ENCODE assay signal across 16 mouse cellular contexts in the genomic region with DNA sequence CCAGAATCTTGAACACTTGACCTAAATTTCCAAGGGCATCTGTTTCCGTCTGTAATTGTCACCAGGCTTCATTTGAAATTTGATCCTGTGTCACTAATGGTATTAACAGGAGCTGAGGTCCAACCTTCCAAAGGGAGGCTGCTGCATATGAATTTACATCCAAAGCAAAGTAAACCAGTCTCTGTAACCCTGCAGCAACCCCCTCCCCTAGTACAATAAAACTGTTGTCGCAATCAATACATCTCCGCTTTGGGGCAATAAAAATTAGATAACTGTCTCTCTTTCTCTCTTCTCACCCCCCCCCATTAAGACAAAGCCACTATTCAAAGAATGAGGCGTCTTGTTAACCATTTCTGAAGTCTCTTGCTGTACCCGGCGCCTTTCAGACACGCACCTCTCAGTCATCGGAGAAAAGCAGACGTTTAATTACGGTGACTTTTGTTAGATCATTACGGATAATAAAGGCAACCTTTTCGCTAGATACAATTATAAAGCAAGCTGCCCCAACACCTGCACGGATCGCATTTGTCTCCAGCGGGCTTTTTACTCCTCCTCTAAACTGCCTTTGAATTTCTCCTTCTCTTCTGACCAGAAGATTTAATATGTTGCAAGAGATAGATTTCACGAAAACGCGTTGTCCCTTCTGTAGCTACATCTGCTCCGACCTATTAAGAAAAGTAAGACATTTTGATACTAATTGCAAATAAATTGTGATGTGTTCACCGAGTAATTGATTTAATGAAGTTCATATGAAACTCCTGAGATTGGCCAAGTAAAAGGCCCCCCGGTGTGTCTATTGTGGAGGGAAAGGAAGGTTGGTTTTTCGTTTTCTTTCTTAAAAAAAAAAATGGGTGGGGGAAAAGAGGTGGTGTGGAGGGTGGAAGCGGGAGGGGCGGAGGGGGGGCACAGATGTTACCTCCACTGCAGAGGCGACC.
DNase-seq lines count a peak whose midpoint lies in the region; ATAC-seq and TF ChIP-seq lines count a peak whose summit lies in the region.
"Had no signal": no experiment of that assay in that cellular context is flagged by ENCODE, and none has a peak within 500 bp of the region (broad histone marks: within the 10 kb centered on the region; RNA-seq: fewer than 3 reads in every experiment).

No protein-coding gene starts in this region.

- 0 out of 2 replicates have a peak, but pooled peaks cover 2% of the 10 kb centered on the region for H3K4me1 ChIP-seq in forebrain, embryonic 13.5 days
- peaks cover 5% of the 10 kb centered on the region; the same call in 1 of the 2 replicates for H3K4me1 ChIP-seq in forebrain, embryonic 16.5 days (replicated peaks; ENCODE audit: control insufficient read depth, insufficient read depth, low read length)
- H3K4me1 ChIP-seq in midbrain, embryonic 13.5 days (replicated peaks), result peaks cover 3% of the 10 kb centered on the region; the same call in 1 of the 2 replicates
- H3K4me1 ChIP-seq: heart, embryonic 12.5 days had no signal

- no peak for TF ChIP-seq CTCF in brain, embryonic 14.5 days (IDR thresholded peaks at IDR 0.05; ENCODE audit: borderline replicate concordance, extremely low read depth, insufficient read depth, insufficient read length)

- no peak overlapping the region for H3K9ac ChIP-seq in forebrain, embryonic 13.5 days
- H3K9ac ChIP-seq in forebrain, embryonic 16.5 days (replicated peaks; ENCODE audit: low read depth, low read length), result no peak overlapping the region
- H3K9ac ChIP-seq in midbrain, embryonic 13.5 days (replicated peaks), result no peak overlapping the region
- H3K9ac ChIP-seq: heart, embryonic 12.5 days; liver, postnatal 0 days had no signal

- no peak for ATAC-seq in forebrain, embryonic 13.5 days
- no peak for ATAC-seq in forebrain, embryonic 16.5 days
- ATAC-seq in midbrain, embryonic 13.5 days, result no peak
- ATAC-seq: liver, postnatal 0 days had no signal

- DNase-seq in brain, embryonic 14.5 days (ENCODE audit: low read depth), result peak; percentile 44
- peak; percentile 29 for DNase-seq in forelimb bud, embryonic 11.5 days (ENCODE audit: low read depth, low spot score)
- no peak for DNase-seq in gastrocnemius, postnatal 14 days
- no peak for DNase-seq in left cerebral cortex, adult 11 months (ENCODE audit: low spot score)
- DNase-seq in kidney, postnatal 4 days, result no peak
- DNase-seq: cerebellum, adult 11-12 months; cerebellum, postnatal 36 days; heart, postnatal 4 days; kidney, adult 2 months; layer of hippocampus, postnatal 36 days; liver, postnatal 0 days had no signal

- no peaks in the 10 kb centered on the region for H3K9me3 ChIP-seq in forebrain, embryonic 13.5 days (replicated peaks)
- no peaks in the 10 kb centered on the region for H3K9me3 ChIP-seq in forebrain, embryonic 16.5 days (ENCODE audit: control insufficient read depth, low read length)
- H3K9me3 ChIP-seq in midbrain, embryonic 13.5 days, result no peaks in the 10 kb centered on the region
- H3K9me3 ChIP-seq: heart, embryonic 12.5 days had no signal

- intact Hi-C loops in gastrocnemius, postnatal 14 days (cut with DNase I; ENCODE audit: low total_unique reads), result no loop called here

- peak overlapping the region; percentile 20; the same call in 1 of the 2 replicates for H3K4me2 ChIP-seq in forebrain, embryonic 13.5 days
- H3K4me2 ChIP-seq in forebrain, embryonic 16.5 days (ENCODE audit: low read length), result no peak overlapping the region
- H3K4me2 ChIP-seq in midbrain, embryonic 13.5 days (replicated peaks), result peak overlapping the region; percentile 32
- H3K4me2 ChIP-seq: heart, embryonic 12.5 days had no signal

- H3K27me3 ChIP-seq in forebrain, embryonic 13.5 days, result peaks cover 16% of the 10 kb centered on the region; the same call in 1 of the 2 replicates
- peaks cover 5% of the 10 kb centered on the region; the same call in 1 of the 2 replicates for H3K27me3 ChIP-seq in forebrain, embryonic 16.5 days (replicated peaks; ENCODE audit: control insufficient read depth, insufficient read depth, low read length)
- H3K27me3 ChIP-seq in midbrain, embryonic 13.5 days, result peaks cover 9% of the 10 kb centered on the region; the same call in 1 of the 2 replicates

- 22% methylated on average over 23 of the region's 25 CpGs for WGBS in forebrain, embryonic 13.5 days
- 15% methylated on average over 25 of the region's 25 CpGs for WGBS in forebrain, embryonic 16.5 days
- 17% methylated on average over 25 of the region's 25 CpGs for WGBS in midbrain, embryonic 13.5 days

- no peak overlapping the region for H3K4me3 ChIP-seq in forebrain, embryonic 13.5 days
- no peak overlapping the region for H3K4me3 ChIP-seq in forebrain, embryonic 16.5 days (replicated peaks; ENCODE audit: low read length)
- 0 out of 2 replicates have a peak overlapping the region, but pooled peaks have one; percentile 8 for H3K4me3 ChIP-seq in midbrain, embryonic 13.5 days (replicated peaks)

- no peaks in the 10 kb centered on the region for H3K36me3 ChIP-seq in forebrain, embryonic 13.5 days (ENCODE audit: poor library complexity, severe bottlenecking)
- no peaks in the 10 kb centered on the region for H3K36me3 ChIP-seq in forebrain, embryonic 16.5 days (ENCODE audit: control insufficient read depth, insufficient read depth)
- H3K36me3 ChIP-seq in midbrain, embryonic 13.5 days, result no peaks in the 10 kb centered on the region
- H3K36me3 ChIP-seq: heart, embryonic 12.5 days had no signal

- no peak for TF ChIP-seq POLR2A in brain, embryonic 14.5 days (IDR thresholded peaks at IDR 0.05; ENCODE audit: borderline replicate concordance, extremely low read depth, insufficient read depth, insufficient read length, poor library complexity, severe bottlenecking)

- H3K27ac ChIP-seq in forebrain, embryonic 13.5 days, result no peak overlapping the region
- no peak overlapping the region for H3K27ac ChIP-seq in forebrain, embryonic 16.5 days (ENCODE audit: low read length)
- H3K27ac ChIP-seq in midbrain, embryonic 13.5 days, result peak overlapping the region; percentile 35; the same call in 1 of the 2 replicates
- H3K27ac ChIP-seq: stomach, postnatal 0 days had no signal

Comparison
In these comparisons a context has a peak if more than half of its experiments do, and no peak if none do; other contexts are left out.
1. DNase-seq: peak in brain, embryonic 14.5 days (single experiment) and forelimb bud, embryonic 11.5 days (single experiment); none in gastrocnemius, postnatal 14 days (single experiment), left cerebral cortex, adult 11 months (single experiment) and kidney, postnatal 4 days (0 of 2).